ENCODE assay signal across 8 mouse cellular contexts in the genomic region with DNA sequence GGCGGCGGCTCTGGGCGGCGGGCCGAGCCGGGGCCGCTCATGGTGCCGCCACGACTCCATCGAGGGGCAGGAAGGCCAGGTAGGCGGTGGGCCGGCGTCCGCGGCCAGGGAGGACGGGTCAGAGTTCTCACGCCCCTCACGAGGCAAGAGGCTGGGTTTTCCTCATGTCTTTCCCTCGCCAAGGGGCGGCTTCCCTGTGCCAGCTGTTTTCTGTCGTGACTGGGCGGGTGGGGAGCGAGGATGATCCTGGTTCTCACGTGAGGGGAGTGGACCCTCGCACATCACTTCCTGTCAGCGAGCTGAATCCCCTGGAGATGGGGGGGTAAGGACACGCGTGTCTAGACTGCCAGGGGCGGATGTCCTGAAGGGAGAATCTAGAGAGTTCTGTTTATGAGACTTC. TPM values are rescaled to one million over a fixed set of nuclear protein-coding genes. Genes with fewer than 3 reads are reported as not detected.
DNase-seq lines count a peak whose midpoint lies in the region; ATAC-seq lines count a peak whose summit lies in the region.

No protein-coding gene starts in this region.

- H3K4me3 ChIP-seq in neural tube, embryonic 11.5 days (ENCODE audit: low read depth, low read length) = peak overlapping the region; percentile 65

- H3K4me2 ChIP-seq in neural tube, embryonic 11.5 days (ENCODE audit: low read depth) = peak overlapping the region; percentile 62

- ATAC-seq in neural tube, embryonic 11.5 days (ENCODE audit: insufficient read depth, low FRiP score, low TSS enrichment) = peak; percentile 14
- ATAC-seq in common myeloid progenitor, adult 5-6 weeks (replicated peaks; ENCODE audit: low read depth, poor library complexity, severe bottlenecking) = peak; percentile 23

- H3K36me3 ChIP-seq in neural tube, embryonic 11.5 days (ENCODE audit: control insufficient read depth, insufficient read depth, low read length) = no peaks in the 10 kb centered on the region

- no peaks in the 10 kb centered on the region for H3K4me1 ChIP-seq in neural tube, embryonic 11.5 days (ENCODE audit: control insufficient read depth, insufficient read depth, low read length)

- WGBS in neural tube, embryonic 11.5 days = under 1% methylated on average over 28 of the region's 29 CpGs

- no peaks in the 10 kb centered on the region for H3K9me3 ChIP-seq in neural tube, embryonic 11.5 days (ENCODE audit: control insufficient read depth, low read length)

- H3K9ac ChIP-seq in neural tube, embryonic 11.5 days (ENCODE audit: low read length) = peak overlapping the region; percentile 84

- DNase-seq in neural tube, embryonic 11.5 days (ENCODE audit: low spot score) = peak; percentile 65
- no peak for DNase-seq in neural tube, embryonic 10.5 days (ENCODE audit: extremely low spot score, low spot score)
- peak; percentile 64 for DNase-seq in heart, adult 8-10 months (ENCODE audit: low spot score)
- peak; percentile 72 to 83 for DNase-seq in kidney, postnatal 4 days
- DNase-seq in lung, postnatal 25 days (ENCODE audit: low spot score) = peak; percentile 74
- DNase-seq in right cerebral cortex, postnatal 25 days = peak; percentile 61
- DNase-seq in ovary, adult 18-20 months (ENCODE audit: low spot score) = no peak

- H3K27me3 ChIP-seq in neural tube, embryonic 11.5 days (ENCODE audit: control insufficient read depth, insufficient read depth, low read length) = no peaks in the 10 kb centered on the region

- peak overlapping the region; percentile 79 for H3K27ac ChIP-seq in neural tube, embryonic 11.5 days (ENCODE audit: low read depth, low read length)

RNA-seq across cellular contexts. Expression of a gene that starts 0.8 kb away (rescaled TPM):
- polyA plus RNA-seq in neural tube, embryonic 11.5 days (2014; fragmentation: Nextera tagmentation; extraction: Ambion mirVana) = 27.9 and 29.6 TPM in 2 replicates
- total RNA-seq in common myeloid progenitor, adult 5-6 weeks (2017) = 8.5 and 9.8 TPM in 2 replicates
- total RNA-seq in heart, adult 8-10 months (2022) = 100 to 1,000 TPM; 108 to 143 (median 127) TPM

Comparison
In these comparisons a context has a peak if more than half of its experiments do, and no peak if none do; other contexts are left out.
1. DNase-seq: peak in neural tube, embryonic 11.5 days (single experiment), heart, adult 8-10 months (single experiment), kidney, postnatal 4 days (2 of 2), lung, postnatal 25 days (single experiment) and right cerebral cortex, postnatal 25 days (single experiment); none in neural tube, embryonic 10.5 days (single experiment) and ovary, adult 18-20 months (single experiment).
2. RNA of a gene that starts 0.8 kb away (total RNA-seq): 108 to 143 TPM in heart, adult 8-10 months; 8.5 to 9.8 TPM in common myeloid progenitor, adult 5-6 weeks; every median in the first group is over 10 times any median in the second.